Mouse (Mus musculus) frontal cortex, postnatal 25 days (tissue): ENCODE data around the gene Tas2r140.

ENCODE experiments used
- DNase-seq, 2 experiments: peaks; one replicate each; pipeline ENCODE4 v3.0.0; 2022; ENCODE audit warnings: low spot score in 2 of 2

Gene Tas2r140

GRCm38 (mm10) chr6:133055716-133056115 is at the start of gene Tas2r140:
Gene Tas2r140, minus strand, starts transcription at chr6:133055816.
- DNase-seq = no peak

- no peak for DNase-seq
Observed at GRCm38 (mm10) chr6:133104609-133104921, 48.9 kb upstream of the Tas2r140 start, which contains the start of gene Smim10l1. Gene Smim10l1, plus strand, starts transcription at chr6:133104909.

GRCm38 (mm10) chr6:133102430-133102829 is 46.8 kb upstream of the Tas2r140 start:
- DNase-seq = no peak

GRCm38 (mm10) chr6:133092226-133092625 is 36.6 kb upstream of the Tas2r140 start:
- DNase-seq = no peak

- DNase-seq = no peak
Observed at GRCm38 (mm10) chr6:133037001-133037400, 18.6 kb downstream of the Tas2r140 start, which contains the start of gene Tas2r103. Gene Tas2r103, minus strand, starts transcription at chr6:133037101.
